Mouse (Mus musculus): Measurements from ENCODE around the gene Ybx2.
"Not testable (repeated sequence)": the region's sequence is repeated elsewhere in the genome, so short reads cannot be mapped to it uniquely, and the experiment has no call there.

Ybx2 gene

GRCm38 (mm10) chr11:69936714-69937347 is 1.2 kb downstream of the Ybx2 start:
- DNase-seq = peak; percentile 46

GRCm38 (mm10) chr11:69937385-69937784 is 1.8 kb downstream of the Ybx2 start:
- DNase-seq = no peak

GRCm38 (mm10) chr11:69937834-69938233 is 2.2 kb downstream of the Ybx2 start:
- DNase-seq = no peak

GRCm38 (mm10) chr11:69938401-69938979 is 2.9 kb downstream of the Ybx2 start:
- no peak for DNase-seq

GRCm38 (mm10) chr11:69939181-69939580 is 3.6 kb downstream of the Ybx2 start:
- DNase-seq = no peak

GRCm38 (mm10) chr11:69939731-69940130 is 4.1 kb downstream of the Ybx2 start:
- DNase-seq = no peak

- DNase-seq = no peak
Measured at GRCm38 (mm10) chr11:69940962-69941361, 5.4 kb downstream of the Ybx2 start.

GRCm38 (mm10) chr11:69945216-69945615 is 9.6 kb downstream of the Ybx2 start:
- no peak for DNase-seq

- DNase-seq = no peak
Measured at GRCm38 (mm10) chr11:69945997-69946891, 10.6 kb downstream of the Ybx2 start.

- DNase-seq = no peak
Measured at GRCm38 (mm10) chr11:69947337-69948065, 11.9 kb downstream of the Ybx2 start.

GRCm38 (mm10) chr11:69948066-69948762 is 12.6 kb downstream of the Ybx2 start, which contains the start of gene Slc2a4:
Gene Slc2a4, minus strand, starts transcription at chr11:69948188.
- DNase-seq = peak; percentile 58

- DNase-seq = peak; percentile 75
Measured at GRCm38 (mm10) chr11:69948763-69949150, 13.2 kb downstream of the Ybx2 start.

GRCm38 (mm10) chr11:69950807-69951459 is 15.3 kb downstream of the Ybx2 start:
- no peak for DNase-seq

- DNase-seq = no peak
Measured at GRCm38 (mm10) chr11:69952274-69952673, 16.7 kb downstream of the Ybx2 start.

- DNase-seq = no peak
Measured at GRCm38 (mm10) chr11:69953267-69953915, 17.8 kb downstream of the Ybx2 start.

- not testable (repeated sequence) for DNase-seq
Measured at GRCm38 (mm10) chr11:69955618-69956017, 20.0 kb downstream of the Ybx2 start.

GRCm38 (mm10) chr11:69956218-69956617 is 20.6 kb downstream of the Ybx2 start:
- DNase-seq = no peak

GRCm38 (mm10) chr11:69960616-69961015 is 25.0 kb downstream of the Ybx2 start:
- no peak for DNase-seq

- no peak for DNase-seq
Measured at GRCm38 (mm10) chr11:69961841-69962240, 26.2 kb downstream of the Ybx2 start.

GRCm38 (mm10) chr11:69964650-69965270 is 29.2 kb downstream of the Ybx2 start, which contains the start of gene Cldn7:
Gene Cldn7, plus strand, starts transcription at chr11:69964779.
- no peak for DNase-seq
